Mouse (Mus musculus) gastrocnemius, postnatal 14 days (tissue): ENCODE results near the gene Mpzl3. TPM values are rescaled to one million over a fixed set of nuclear protein-coding genes. Genes with fewer than 3 reads are reported as not detected.
A peak's percentile ranks its signal among the peaks of the same experiment; 100 is the strongest.
"Not testable (repeated sequence)": the region's sequence is repeated elsewhere in the genome, so short reads cannot be mapped to it uniquely, and the experiment has no call there.

Source experiments
- DNase-seq: peaks from one replicate; pipeline ENCODE4 v3.0.0; 2021; ENCODE audit warnings: mixed read lengths
- intact Hi-C: fragments of 180-260 bp; cut with DNase I; formaldehyde crosslinking; loops from one replicate; pipeline ENCODE4 v1.15.1; 2025; ENCODE audit warnings: low total_unique reads
- long read RNA-seq, 2 experiments: library from polyadenylated mRNA; stranded (forward); transcript quantifications; one replicate each; pipeline ENCODE4 v2.0.0; 2021
- total RNA-seq, 2 experiments: library from RNA; stranded (reverse); gene quantifications; 2 replicates each; pipeline ENCODE4 v1.2.3; 2021

The Mpzl3 gene
- total RNA-seq: 1 to 10 TPM; 1.1 to 2.5 TPM
- long read RNA-seq, experiment 1: 0 reads
- long read RNA-seq, experiment 2, partial matches to known transcripts: 0 of 2 reads
- long read RNA-seq, experiment 2, other reads (novel, unspliced or antisense): 1 of 2 reads

- peak; percentile 83 for DNase-seq
- intact Hi-C loops: no loop called here
Observed at GRCm38 (mm10) chr9:45055082-45055713, at the start of gene Mpzl3. Mpzl3 (plus strand) TSS chr9:45055186.

- intact Hi-C loops: no loop called here
- DNase-seq: no peak
Observed at GRCm38 (mm10) chr9:45007404-45007803, 47.6 kb upstream of the Mpzl3 start.

- intact Hi-C loops: no loop called here
- DNase-seq: no peak
Observed at GRCm38 (mm10) chr9:45008342-45008741, 46.6 kb upstream of the Mpzl3 start.

GRCm38 (mm10) chr9:45009180-45010078 lies 45.6 kb upstream of the Mpzl3 start, which contains the start of gene Cd3e:
Cd3e (minus strand) TSS chr9:45009627.
- no peak for DNase-seq
- intact Hi-C loops: no loop called here

GRCm38 (mm10) chr9:45010461-45010860 lies 44.5 kb upstream of the Mpzl3 start:
- DNase-seq: no peak
- intact Hi-C loops: no loop called here

GRCm38 (mm10) chr9:45011291-45011690 lies 43.7 kb upstream of the Mpzl3 start:
- intact Hi-C loops: no loop called here
- no peak for DNase-seq

DNA sequence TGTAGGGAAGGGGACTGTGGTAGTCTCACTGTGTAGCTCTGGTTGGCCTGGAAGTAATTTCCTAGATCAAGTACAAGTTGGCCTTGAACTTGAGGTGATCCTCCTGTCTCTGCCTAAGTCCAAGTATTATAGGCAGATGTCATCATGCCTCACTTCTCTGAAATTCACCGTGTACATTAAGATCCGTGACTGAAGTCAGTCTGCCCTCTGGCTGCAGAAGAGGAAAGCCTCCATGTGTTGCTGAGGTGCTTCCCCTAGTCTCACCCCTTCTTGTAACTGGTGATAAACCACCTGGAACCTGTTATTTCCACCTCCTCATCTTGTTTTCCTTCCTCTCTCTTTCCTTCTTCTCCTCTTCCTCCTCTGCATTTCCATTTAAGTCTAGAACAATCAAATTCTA lies 40.1 kb upstream of the Mpzl3 start:
- intact Hi-C loops: no loop called here
- DNase-seq: no peak

GRCm38 (mm10) chr9:45015841-45016240 lies 39.1 kb upstream of the Mpzl3 start:
- intact Hi-C loops: no loop called here
- DNase-seq: no peak

GRCm38 (mm10) chr9:45018031-45018430 lies 37.0 kb upstream of the Mpzl3 start:
- no peak for DNase-seq
- intact Hi-C loops: no loop called here

GRCm38 (mm10) chr9:45022800-45023199 lies 32.2 kb upstream of the Mpzl3 start:
- DNase-seq: no peak
- intact Hi-C loops: loop anchor here (5.0 kb wide), 1 partner anchor 125 kb away; no protein-coding TSS in a partner anchor

- intact Hi-C loops: loop anchor here (5.0 kb wide), 1 partner anchor 124 kb away; no protein-coding TSS in a partner anchor
- no peak for DNase-seq
Observed at GRCm38 (mm10) chr9:45023638-45024037, 31.3 kb upstream of the Mpzl3 start.

DNA sequence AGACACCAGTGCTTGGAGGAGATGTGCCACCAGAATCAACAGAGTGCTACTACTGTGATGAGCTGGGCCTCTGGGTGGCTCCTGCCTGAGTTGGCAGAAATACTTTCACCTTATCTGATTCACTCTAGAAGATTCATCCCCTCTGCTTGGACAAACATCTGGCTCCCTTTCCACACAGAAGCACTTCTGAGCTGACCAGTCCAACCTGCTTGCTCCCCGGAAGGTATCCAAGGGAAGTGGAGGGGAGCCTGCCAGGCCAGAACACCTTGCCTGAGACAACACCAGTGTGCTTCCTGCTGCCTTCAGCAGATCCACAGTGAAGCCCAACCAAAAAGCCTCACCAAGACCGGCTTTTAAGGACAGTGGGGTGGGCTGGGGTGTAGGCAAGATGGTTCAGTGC lies 30.8 kb upstream of the Mpzl3 start:
- DNase-seq: no peak
- intact Hi-C loops: loop anchor here (5.0 kb wide), 1 partner anchor 123 kb away; no protein-coding TSS in a partner anchor

DNA sequence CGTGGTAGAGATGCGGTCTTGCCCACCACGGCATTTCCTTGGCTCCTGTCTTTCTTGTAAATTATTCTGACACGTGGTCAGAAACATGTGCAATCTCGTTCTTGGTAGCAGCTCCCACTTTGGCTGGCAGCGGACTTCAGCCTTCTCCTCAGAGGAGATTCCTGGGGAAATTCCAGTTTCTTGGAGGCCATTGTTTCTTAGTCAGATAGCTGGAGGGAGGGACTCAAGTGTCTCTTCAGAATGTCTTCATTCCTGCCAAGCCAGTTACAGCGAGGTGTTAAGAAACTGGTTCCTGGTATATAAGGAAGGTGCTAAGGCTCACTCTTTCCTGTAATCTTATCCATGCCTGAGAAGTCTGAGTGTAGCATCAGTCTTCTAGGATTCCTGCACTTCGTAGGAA lies 27.6 kb upstream of the Mpzl3 start:
- DNase-seq: no peak
- intact Hi-C loops: loop anchor here (5.0 kb wide), 1 partner anchor 105 kb away; no protein-coding TSS in a partner anchor

DNA sequence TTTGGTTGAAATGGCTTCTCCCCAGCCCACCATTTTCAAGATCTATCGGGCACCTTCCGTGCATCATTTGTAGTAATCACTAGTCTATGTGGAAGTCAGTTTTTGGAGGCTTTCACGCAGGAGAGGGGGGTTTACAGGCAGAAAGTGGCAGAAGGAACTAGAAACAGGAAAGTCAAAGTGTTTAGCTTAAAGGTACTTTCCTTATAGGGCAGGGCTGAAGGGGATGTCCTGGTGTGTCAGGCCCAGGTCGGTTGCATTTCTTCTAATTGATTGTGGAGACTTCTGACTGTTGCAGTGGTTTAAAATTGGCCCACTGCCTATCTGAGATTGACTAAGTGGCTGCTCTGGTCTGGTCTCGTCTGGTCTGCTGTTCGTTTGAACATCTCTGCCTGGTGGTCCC lies 24.6 kb upstream of the Mpzl3 start:
- intact Hi-C loops: no loop called here

DNA sequence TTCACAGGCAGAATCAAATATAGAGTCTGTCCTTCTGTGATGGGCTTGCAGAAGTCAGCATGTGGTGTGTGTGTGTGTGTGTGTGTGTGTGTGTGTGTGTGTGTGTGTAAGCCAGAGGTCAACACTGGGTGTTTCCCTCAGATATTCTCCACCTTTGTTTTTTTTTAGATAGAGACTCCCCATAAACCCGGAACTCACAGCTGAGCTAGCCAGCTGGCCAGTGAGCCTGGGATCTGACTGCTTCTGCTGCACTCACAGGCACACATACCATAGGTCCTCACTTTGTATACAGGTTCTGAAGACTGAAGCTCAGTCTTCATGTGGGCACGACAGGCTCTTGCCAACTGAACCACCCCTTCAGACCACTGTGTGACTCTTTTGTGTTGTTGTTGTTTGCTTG lies 22.7 kb upstream of the Mpzl3 start:
- intact Hi-C loops: no loop called here
- DNase-seq: no peak

More for the DNA sequence above, 24.6 kb upstream of the Mpzl3 start:
- DNase-seq: no peak

DNA sequence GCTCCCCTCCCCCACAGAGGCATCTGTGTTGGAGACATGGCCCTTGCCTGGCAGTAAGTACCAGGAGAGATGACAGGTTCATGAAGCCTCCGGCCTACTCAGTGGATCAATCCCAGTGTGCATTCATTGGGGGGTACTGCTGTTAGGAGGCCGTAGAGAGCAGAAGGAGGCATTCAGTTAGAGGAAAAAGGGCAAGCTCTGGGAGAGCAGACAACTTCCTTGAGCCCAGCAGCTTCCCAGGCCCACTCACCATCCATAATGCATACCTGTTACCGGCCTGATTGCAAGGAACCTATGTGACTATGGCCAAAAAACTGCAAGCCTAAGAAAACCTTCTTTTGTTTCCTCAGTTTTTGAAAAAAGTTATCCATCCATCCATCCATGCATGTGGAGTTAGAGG lies 20.5 kb upstream of the Mpzl3 start:
- intact Hi-C loops: no loop called here
- no peak for DNase-seq

GRCm38 (mm10) chr9:45037803-45038202 lies 17.2 kb upstream of the Mpzl3 start:
- DNase-seq, intact Hi-C loops: not testable (repeated sequence)

DNA sequence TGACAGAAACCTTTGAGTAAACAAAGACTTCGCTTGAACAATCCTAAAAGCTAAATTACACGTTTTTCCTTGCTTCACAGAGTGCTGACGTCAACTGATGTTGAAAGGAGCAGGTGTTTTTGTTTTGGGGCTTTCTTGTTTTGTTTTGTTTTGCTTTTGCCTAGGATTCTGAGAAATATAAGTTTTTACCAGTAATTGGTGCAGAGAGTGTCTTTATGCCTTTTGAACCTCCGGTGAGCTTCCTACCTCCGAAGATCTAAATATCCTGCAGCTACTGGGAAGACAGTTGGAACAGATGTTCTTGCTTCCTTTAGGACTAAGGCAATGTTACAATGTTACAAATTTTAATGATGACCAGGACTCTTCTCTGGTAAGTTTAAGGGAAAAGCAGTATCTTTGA lies 15.5 kb upstream of the Mpzl3 start, which contains the start of gene Mpzl2:
Gene Mpzl2, plus strand, starts transcription at position 301 of the 400 bp plus-strand sequence.
- intact Hi-C loops: no loop called here
- DNase-seq: no peak

DNA sequence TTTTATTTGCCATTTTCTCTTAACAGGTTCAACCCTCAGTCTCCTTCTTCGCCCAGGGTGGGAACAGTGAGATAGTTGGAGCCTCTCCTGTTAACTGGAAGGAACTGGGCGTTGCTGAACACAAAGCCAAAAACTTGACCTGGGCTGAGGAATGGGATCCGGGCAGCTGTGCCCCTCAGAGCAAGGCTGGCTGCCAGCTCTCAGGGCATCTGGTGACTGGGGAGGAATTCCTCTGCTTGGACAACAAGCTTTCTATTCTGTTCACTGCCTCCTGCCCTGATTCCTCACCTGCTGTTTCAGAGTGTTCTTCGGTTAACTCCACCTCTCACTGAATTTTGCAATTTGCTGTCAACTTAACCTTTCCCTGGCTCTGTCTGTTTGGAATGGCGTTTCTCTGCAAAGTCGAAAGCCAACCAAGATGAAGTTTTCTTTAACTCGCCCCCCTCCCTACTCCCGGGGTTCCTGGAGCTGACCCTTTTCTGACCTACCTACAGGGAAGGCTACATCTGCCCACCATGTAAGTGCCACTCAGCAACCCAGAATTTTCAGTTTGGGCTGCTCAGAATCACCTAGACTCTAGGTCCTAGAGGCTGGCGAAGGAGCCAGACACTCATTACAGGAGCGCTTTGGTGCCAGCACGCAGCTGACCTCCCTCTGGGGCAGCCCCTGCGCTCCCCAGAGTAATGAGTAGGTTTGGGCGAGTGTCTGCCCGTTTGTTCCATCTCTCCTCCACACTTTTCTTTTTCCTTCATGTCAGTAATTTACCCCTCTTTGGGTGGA lies 14.7 kb upstream of the Mpzl3 start:
- DNase-seq: no peak
- intact Hi-C loops: no loop called here
